Mouse (Mus musculus) fat pad, adult 2 months (tissue): Measurements from ENCODE around the gene Tmub2.

Source experiments
- DNase-seq: peaks from one replicate; pipeline ENCODE4 v3.0.0-alpha.2; 2011; ENCODE audit warnings: low read depth, low spot score; ENCODE audit errors: extremely low read depth

Tmub2 gene

DNA sequence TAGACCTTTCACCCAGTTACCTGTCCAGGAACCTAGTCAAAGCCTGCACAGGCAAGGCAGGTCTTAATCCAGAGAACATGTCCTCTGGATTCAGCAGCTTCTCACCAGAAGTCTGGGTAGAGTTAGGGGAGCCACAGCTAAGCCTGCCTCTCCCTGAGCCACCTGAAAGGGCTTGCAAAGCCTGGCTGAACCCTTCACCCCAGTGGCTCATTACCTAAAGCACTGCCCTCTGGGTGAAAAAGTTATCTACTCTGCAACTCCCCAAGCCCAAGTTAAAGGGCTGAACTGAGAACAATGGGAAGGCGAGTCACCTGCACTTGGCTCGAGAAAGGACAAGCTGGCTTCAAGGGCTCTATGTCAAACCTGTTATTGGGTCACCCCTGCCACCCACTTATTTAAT, 19.4 kb downstream of the Tmub2 start:
- DNase-seq: no peak

- DNase-seq: no peak
Observed at GRCm38 (mm10) chr11:102305359-102305758, 20.6 kb downstream of the Tmub2 start.

DNA sequence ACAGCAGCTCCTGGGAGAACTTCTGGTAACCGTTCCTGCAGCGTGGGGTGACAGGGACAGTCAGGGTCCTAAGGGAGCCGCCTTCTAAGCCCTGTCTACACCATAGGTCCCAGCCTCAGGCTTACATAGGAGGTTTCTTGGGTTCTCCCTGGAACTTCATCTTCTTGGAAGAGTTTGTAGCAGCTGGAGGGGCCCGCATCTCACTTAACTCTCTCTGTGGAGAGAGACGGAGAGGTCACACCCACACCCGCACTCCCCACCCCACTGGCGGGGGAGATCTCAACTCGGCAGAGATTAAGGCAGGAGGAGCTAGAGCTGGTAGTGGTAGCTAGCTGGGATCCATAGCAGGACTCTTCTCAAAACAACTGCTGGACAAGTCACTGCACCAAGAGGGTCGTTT, 23.4 kb downstream of the Tmub2 start:
- no peak for DNase-seq

DNA sequence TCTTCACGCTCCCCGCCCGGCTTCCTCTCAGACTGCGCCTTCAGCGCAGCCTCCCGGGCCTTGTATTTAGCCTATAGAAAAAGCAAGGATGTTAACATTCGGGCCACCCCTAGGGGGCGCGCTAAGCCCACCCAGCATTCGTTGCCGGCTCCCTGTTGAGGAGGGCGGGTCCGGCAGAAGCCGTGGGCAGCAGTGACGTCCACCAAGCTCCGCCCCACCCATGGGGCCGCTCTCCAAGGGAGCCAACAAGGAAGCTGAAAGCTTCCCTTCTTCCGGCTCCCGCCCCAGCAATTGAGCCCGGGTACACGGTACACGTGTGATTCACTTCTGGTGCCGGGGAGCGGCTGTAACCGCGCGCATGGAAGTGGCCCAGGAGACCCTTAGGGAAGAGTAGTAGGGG, 24.2 kb downstream of the Tmub2 start:
- DNase-seq: no peak

DNA sequence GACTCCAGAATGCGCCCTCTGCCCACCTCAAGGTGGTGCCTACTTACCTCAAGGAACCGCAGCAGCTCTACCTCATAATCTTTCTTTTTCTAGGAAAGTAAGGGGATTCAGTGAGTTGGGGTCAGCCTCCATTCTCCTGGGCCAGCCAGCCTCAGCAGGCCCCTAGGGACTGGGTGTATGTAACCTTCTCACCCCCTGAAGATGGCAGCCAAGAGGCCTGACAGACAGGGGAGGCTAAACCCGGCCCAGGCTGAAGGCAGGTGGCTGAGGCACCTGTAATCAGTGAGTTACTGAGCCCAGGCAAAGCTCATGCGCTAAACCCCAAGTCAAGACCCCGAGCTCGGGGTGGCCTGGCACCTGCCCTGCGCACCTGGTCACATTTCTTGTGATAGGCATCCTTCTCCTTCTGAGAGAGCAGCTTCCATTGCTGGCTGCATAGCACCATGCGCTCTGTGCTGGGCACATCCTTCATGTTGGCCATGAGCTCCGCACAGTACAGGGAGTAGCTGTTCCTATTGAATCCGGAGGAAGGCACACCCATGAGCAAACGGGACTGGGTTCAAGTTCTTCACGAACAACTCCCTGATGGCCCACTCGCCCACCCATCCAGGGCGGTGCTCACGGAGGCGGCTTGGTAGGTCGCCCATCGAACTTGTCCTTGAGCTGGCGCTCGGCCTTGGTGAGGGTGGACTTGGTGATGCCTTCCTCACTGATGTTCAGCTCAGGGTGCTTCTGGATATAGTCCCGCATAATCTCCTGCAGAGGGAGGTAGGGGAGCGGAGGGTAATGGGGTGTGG, 25.3 kb downstream of the Tmub2 start:
- no peak for DNase-seq

DNA sequence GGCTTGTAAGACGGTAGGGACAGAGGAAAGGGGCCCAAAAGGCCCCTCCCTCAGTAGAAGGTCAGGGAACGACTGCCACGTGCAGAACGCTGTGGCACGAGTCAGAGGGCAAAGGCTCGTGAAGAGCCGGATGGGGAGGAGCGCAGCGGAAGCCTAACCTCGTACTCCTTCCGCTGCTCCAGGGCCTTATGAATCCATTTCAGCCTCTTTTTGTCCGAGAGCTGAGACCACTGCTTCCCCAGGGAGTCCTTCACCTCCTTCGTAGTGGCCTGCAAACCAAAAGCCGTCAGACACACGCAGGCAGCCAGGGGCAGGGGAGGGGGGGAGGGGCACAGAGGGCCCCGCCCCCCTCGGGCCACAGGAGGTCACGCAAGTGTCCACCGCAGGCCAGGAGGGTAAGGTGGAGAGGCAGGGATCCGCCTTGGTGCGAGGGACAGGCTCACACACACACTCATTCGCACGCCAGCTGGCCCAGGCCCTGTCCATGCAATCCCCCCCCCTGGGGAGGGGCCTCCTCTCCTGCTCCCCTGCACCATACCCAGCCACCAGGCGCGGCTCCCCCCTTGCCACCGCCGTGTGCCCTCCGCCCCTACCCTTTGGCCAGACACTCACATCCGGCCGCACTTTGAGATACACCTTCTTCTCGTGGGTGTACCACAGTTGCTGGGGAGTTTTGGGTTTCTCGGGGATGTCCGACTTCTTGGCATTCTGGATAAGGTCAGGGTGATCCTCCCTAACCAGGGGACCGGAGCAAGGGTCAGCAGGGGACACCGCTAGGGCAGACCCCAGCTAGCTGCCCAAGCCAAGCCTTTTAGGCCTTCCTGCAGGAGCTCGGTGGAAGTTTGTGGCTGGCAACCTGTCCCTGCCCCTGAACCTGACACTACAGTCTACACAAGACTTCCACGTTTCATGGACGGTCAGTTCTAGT, 26.3 kb downstream of the Tmub2 start:
- no peak for DNase-seq

- no peak for DNase-seq
Observed at GRCm38 (mm10) chr11:102311966-102312365, 27.2 kb downstream of the Tmub2 start.

DNA sequence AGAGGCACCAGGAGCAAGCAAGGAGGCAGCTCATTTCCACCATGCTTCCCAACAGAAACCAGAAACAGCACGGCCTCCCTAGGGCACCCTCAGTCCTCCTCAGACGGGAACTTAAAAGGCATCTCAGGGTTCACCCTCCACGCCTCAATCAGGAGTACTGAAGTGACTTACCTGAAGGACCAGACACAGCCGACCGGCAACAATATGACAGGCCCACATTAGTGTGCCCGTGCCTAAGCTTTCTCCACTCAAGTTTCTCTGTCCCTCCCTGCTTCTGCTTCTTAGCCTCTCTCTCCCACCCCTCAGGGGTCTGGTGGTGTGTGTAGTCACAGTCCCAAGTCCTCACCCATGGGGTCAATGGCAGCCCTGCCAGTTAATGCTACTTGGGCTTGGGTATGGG, 27.9 kb downstream of the Tmub2 start:
- no peak for DNase-seq

DNA sequence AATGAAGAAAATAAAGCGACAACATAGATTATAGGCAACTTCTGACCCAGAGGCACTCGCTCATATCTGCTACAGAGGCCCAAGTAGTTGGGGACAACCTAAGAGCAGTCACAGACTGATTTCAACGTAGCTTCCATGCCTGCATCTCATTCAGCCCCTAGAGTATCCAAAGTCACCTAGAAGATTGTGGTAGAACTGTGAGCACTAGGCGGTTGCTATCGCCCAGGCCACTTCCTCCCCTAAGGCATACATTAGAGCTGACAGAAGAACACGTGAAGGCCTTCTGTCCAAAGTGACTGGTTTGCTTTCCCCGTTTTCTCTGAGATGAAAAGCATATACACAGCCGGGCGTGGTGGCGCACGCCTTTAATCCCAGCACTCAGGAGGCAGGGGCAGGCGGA, 29.6 kb downstream of the Tmub2 start:
- DNase-seq: no peak

- no peak for DNase-seq
Observed at GRCm38 (mm10) chr11:102315690-102316571, 31.2 kb downstream of the Tmub2 start.

- no peak for DNase-seq
Observed at GRCm38 (mm10) chr11:102316572-102317297, 32.0 kb downstream of the Tmub2 start.

DNA sequence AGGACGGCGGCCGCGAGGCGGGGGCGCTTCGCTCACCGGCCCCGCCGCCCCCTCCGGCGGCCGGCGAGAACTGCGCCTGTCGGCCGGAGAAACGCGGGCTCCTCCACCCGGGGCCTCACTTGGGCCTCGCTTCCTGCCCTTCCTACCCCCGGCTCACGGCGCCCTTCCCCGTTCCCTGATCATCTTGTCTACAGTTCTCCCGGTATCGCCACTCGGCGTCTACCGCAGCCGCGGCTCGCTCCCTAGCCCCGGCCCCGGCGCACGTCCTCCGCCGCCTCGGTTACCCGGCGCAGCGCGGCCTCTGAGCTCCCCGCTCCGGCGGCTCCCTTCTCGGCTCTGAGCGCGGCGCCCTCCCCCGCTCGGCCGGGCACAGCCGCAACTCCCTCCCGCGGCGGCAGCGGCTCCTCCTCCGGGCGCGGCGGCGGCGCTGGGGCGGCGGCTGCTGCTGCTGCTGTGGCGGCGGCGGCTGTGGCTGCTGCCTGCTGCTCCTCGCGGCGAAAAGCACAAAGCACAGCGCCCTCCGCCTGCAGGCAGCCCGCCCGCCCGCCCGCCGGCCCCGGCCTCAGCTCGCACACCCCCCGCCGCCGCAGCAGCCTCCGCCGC, 32.7 kb downstream of the Tmub2 start:
- no peak for DNase-seq

- no peak for DNase-seq
Observed at GRCm38 (mm10) chr11:102317901-102318575, 33.3 kb downstream of the Tmub2 start.

DNA sequence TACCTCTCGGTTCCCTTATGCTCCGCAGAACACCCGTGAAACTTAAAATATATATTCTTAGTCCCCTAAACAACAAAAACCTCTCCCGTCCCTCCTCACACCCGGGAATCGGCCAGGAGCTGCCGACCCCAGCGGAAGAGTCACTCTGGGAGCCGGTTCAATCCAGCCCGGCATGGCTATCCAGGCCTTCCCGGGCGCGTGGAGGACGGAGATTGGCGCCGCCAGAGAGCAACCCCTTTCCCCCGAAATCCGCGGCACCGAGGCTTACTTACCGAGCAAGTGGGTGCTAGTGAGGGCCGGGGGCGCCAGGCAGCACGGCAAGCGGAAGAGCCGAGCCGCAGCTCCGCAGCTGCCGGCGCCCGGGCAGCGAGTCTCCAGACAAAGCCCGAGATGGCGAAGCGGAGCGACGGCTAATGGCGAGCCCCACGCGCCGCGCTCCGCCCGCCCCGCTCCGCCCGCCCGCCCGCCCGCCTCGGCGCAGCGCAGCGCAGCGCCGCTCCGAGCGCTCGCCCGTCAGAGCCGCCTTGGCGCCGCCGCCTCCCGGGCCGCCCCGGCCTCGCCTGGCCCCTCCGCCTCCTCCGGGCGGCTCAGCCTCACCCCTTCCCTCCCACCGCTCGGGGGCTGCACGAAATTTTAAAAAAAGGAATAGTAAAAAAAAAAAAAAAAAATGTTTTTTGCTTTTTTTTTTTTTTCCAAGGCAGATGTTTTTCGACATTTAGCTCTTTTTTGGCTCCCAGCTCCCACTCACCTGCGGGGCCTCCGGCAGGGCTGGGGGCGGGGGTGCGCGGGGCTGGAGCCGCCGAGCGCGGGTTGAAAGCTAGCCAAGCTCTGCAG, 34.1 kb downstream of the Tmub2 start:
- no peak for DNase-seq

- DNase-seq: no peak
Observed at GRCm38 (mm10) chr11:102319410-102319792, 34.7 kb downstream of the Tmub2 start, which contains the start of gene Ubtf. Gene Ubtf (minus strand): TSS chr11:102319742.

- no peak for DNase-seq
Observed at GRCm38 (mm10) chr11:102319941-102320685, 35.4 kb downstream of the Tmub2 start.

- DNase-seq: no peak
Observed at GRCm38 (mm10) chr11:102320686-102321005, 35.9 kb downstream of the Tmub2 start.

GRCm38 (mm10) chr11:102321931-102322330, 37.2 kb downstream of the Tmub2 start:
- no peak for DNase-seq
